Mouse (Mus musculus) limb, embryonic 10.5 days (tissue): ENCODE measurements around the gene Cdc42se2. TPM values are rescaled to one million over a fixed set of nuclear protein-coding genes. Genes with fewer than 3 reads are reported as not detected.
A peak's percentile ranks its signal among the peaks of the same experiment; 100 is the strongest.

Source experiments
- DNase-seq: peaks from one replicate; pipeline ENCODE4 v3.0.0-alpha.2; 2017; ENCODE audit warnings: low spot score
- H3K27ac ChIP-seq: fragments of 300-500 bp; sonication (generic); 2 replicates; pipeline ENCODE4 v1.5.1; 2016; ENCODE audit warnings: mild to moderate bottlenecking
- H3K27me3 ChIP-seq: fragments of 300-500 bp; sonication (generic); 2 replicates; pipeline ENCODE4 v1.6.1; 2016; ENCODE audit warnings: low read depth, mild to moderate bottlenecking; ENCODE audit not compliant: poor library complexity, severe bottlenecking
- H3K36me3 ChIP-seq: fragments of 300-500 bp; sonication (generic); 2 replicates; pipeline ENCODE4 v1.6.1; 2016; ENCODE audit warnings: mild to moderate bottlenecking, moderate library complexity
- H3K4me1 ChIP-seq: fragments of 300-500 bp; sonication (generic); 2 replicates; pipeline ENCODE4 v1.6.1; 2016
- H3K4me3 ChIP-seq: fragments of 300-500 bp; sonication (generic); 2 replicates; pipeline ENCODE4 v1.5.1; 2016; ENCODE audit warnings: mild to moderate bottlenecking, moderate library complexity
- H3K9me3 ChIP-seq: fragments of 300-500 bp; sonication (generic); replicated peaks from 2 replicates; pipeline ENCODE4 v1.6.1; 2016; ENCODE audit warnings: mild to moderate bottlenecking
- WGBS: fragments of 180-500 bp; shearing (Covaris S2); methylation state at CpG from one replicate; pipeline ENCODE4 v1.1.7; 2016; 5-methylcytosine and 5-hydroxymethylcytosine counted together
- polyA plus RNA-seq: library from polyadenylated mRNA; unstranded; fragments of >200 nt; fragmentation: Nextera tagmentation; extraction: Ambion mirVana; gene quantifications from 2 replicates; pipeline ENCODE4 v1.2.1, GENCODE M21; 2016

Cdc42se2 gene
- polyA plus RNA-seq, 1 experiment from 2014 or later = 136 TPM

GRCm38 (mm10) chr11:54709645-54710044 lies 77.8 kb downstream of the Cdc42se2 start:
- peaks cover 22% of the 10 kb centered on the region for H3K36me3 ChIP-seq
- no peaks in the 10 kb centered on the region for H3K9me3 ChIP-seq
- DNase-seq = no peak
- H3K4me1 ChIP-seq = no peaks in the 10 kb centered on the region
- no peak overlapping the region for H3K4me3 ChIP-seq
- H3K27ac ChIP-seq = no peak overlapping the region
- H3K27me3 ChIP-seq = no peaks in the 10 kb centered on the region
- 70% methylated on average over 2 of the region's 2 CpGs for WGBS

- peaks cover 17% of the 10 kb centered on the region for H3K36me3 ChIP-seq
- DNase-seq = no peak
- H3K9me3 ChIP-seq = no peaks in the 10 kb centered on the region
- no peak overlapping the region for H3K4me3 ChIP-seq
- H3K27me3 ChIP-seq = no peaks in the 10 kb centered on the region
- H3K27ac ChIP-seq = no peak overlapping the region
- no peaks in the 10 kb centered on the region for H3K4me1 ChIP-seq
- 94% methylated on average over 2 of the region's 2 CpGs for WGBS
These were observed 79.3 kb downstream of the Cdc42se2 start for GRCm38 (mm10) chr11:54708153-54708552.

- 33% methylated on average over 4 of the region's 4 CpGs for WGBS
- no peak overlapping the region for H3K4me3 ChIP-seq
- H3K4me1 ChIP-seq = no peaks in the 10 kb centered on the region
- no peaks in the 10 kb centered on the region for H3K36me3 ChIP-seq
- H3K9me3 ChIP-seq = no peaks in the 10 kb centered on the region
- no peaks in the 10 kb centered on the region for H3K27me3 ChIP-seq
- DNase-seq = peak; percentile 60
- H3K27ac ChIP-seq = no peak overlapping the region
These were observed 84.2 kb downstream of the Cdc42se2 start for GRCm38 (mm10) chr11:54703306-54703705.

GRCm38 (mm10) chr11:54701848-54702247 lies 85.6 kb downstream of the Cdc42se2 start:
- peaks cover 9% of the 10 kb centered on the region for H3K36me3 ChIP-seq
- WGBS = 96% methylated on average over 8 of the region's 8 CpGs
- H3K27me3 ChIP-seq = no peaks in the 10 kb centered on the region
- DNase-seq = no peak
- no peak overlapping the region for H3K27ac ChIP-seq
- H3K4me3 ChIP-seq = no peak overlapping the region
- no peaks in the 10 kb centered on the region for H3K9me3 ChIP-seq
- H3K4me1 ChIP-seq = no peaks in the 10 kb centered on the region

GRCm38 (mm10) chr11:54699972-54700371 lies 87.5 kb downstream of the Cdc42se2 start:
- H3K36me3 ChIP-seq = peaks cover 27% of the 10 kb centered on the region
- no peak overlapping the region for H3K27ac ChIP-seq
- no peaks in the 10 kb centered on the region for H3K4me1 ChIP-seq
- 87% methylated on average over 3 of the region's 3 CpGs for WGBS
- H3K4me3 ChIP-seq = no peak overlapping the region
- H3K27me3 ChIP-seq = no peaks in the 10 kb centered on the region
- no peaks in the 10 kb centered on the region for H3K9me3 ChIP-seq
- DNase-seq = no peak

- Histone ChIP-seq H3K36me3 (peaks cover 39% of the 10 kb centered on the region), H3K4me3 (no peak overlapping the region), H3K4me1 (no peaks in the 10 kb centered on the region), H3K27me3 (no peaks in the 10 kb centered on the region), H3K27ac (no peak overlapping the region), H3K9me3 (no peaks in the 10 kb centered on the region)
- WGBS = 96% methylated on average over 7 of the region's 7 CpGs
- no peak for DNase-seq
These were observed 88.8 kb downstream of the Cdc42se2 start for GRCm38 (mm10) chr11:54698636-54699035.

- Histone ChIP-seq H3K36me3 (peaks cover 45% of the 10 kb centered on the region), H3K4me1 (no peaks in the 10 kb centered on the region), H3K9me3 (no peaks in the 10 kb centered on the region), H3K4me3 (no peak overlapping the region), H3K27me3 (no peaks in the 10 kb centered on the region), H3K27ac (no peak overlapping the region)
- DNase-seq = no peak
- WGBS = 93% methylated on average over 5 of the region's 5 CpGs
These were observed 89.9 kb downstream of the Cdc42se2 start for GRCm38 (mm10) chr11:54697611-54698010.

GRCm38 (mm10) chr11:54695951-54696350 lies 91.5 kb downstream of the Cdc42se2 start:
- Histone ChIP-seq H3K4me3 (no peak overlapping the region), H3K4me1 (no peaks in the 10 kb centered on the region), H3K9me3 (no peaks in the 10 kb centered on the region), H3K27me3 (no peaks in the 10 kb centered on the region), H3K27ac (no peak overlapping the region), H3K36me3 (peaks cover 61% of the 10 kb centered on the region)
- no peak for DNase-seq
- 74% methylated on average over 4 of the region's 4 CpGs for WGBS

GRCm38 (mm10) chr11:54694291-54694690 lies 93.2 kb downstream of the Cdc42se2 start:
- no peaks in the 10 kb centered on the region for H3K27me3 ChIP-seq
- H3K4me3 ChIP-seq = no peak overlapping the region
- H3K27ac ChIP-seq = no peak overlapping the region
- DNase-seq = no peak
- H3K4me1 ChIP-seq = no peaks in the 10 kb centered on the region
- peaks cover 70% of the 10 kb centered on the region for H3K36me3 ChIP-seq
- WGBS = 62% methylated on average over 8 of the region's 8 CpGs
- no peaks in the 10 kb centered on the region for H3K9me3 ChIP-seq

GRCm38 (mm10) chr11:54693696-54694095 lies 93.8 kb downstream of the Cdc42se2 start:
- no peaks in the 10 kb centered on the region for H3K4me1 ChIP-seq
- H3K27ac ChIP-seq = no peak overlapping the region
- 94% methylated on average over 6 of the region's 6 CpGs for WGBS
- H3K9me3 ChIP-seq = no peaks in the 10 kb centered on the region
- no peak for DNase-seq
- H3K4me3 ChIP-seq = no peak overlapping the region
- no peaks in the 10 kb centered on the region for H3K27me3 ChIP-seq
- H3K36me3 ChIP-seq = peaks cover 70% of the 10 kb centered on the region

- Histone ChIP-seq H3K27me3 (no peaks in the 10 kb centered on the region), H3K4me1 (no peaks in the 10 kb centered on the region; the same call in 1 of the 2 replicates), H3K27ac (no peak overlapping the region), H3K36me3 (peaks cover 67% of the 10 kb centered on the region), H3K9me3 (no peaks in the 10 kb centered on the region), H3K4me3 (no peak overlapping the region)
- DNase-seq = no peak
- WGBS = 93% methylated on average over 4 of the region's 4 CpGs
These were observed 96.3 kb downstream of the Cdc42se2 start for GRCm38 (mm10) chr11:54691179-54691578.

GRCm38 (mm10) chr11:54690171-54690570 lies 97.3 kb downstream of the Cdc42se2 start:
- DNase-seq = no peak
- 91% methylated on average over 4 of the region's 4 CpGs for WGBS
- H3K4me3 ChIP-seq = no peak overlapping the region
- H3K36me3 ChIP-seq = peaks cover 67% of the 10 kb centered on the region
- no peaks in the 10 kb centered on the region; the same call in 1 of the 2 replicates for H3K4me1 ChIP-seq
- no peak overlapping the region for H3K27ac ChIP-seq
- H3K27me3 ChIP-seq = no peaks in the 10 kb centered on the region
- H3K9me3 ChIP-seq = no peaks in the 10 kb centered on the region

GRCm38 (mm10) chr11:54684831-54685230 lies 102.6 kb downstream of the Cdc42se2 start:
- Histone ChIP-seq H3K9me3 (no peaks in the 10 kb centered on the region), H3K27me3 (no peaks in the 10 kb centered on the region), H3K4me1 (no peaks in the 10 kb centered on the region; the same call in 1 of the 2 replicates), H3K36me3 (peaks cover 63% of the 10 kb centered on the region), H3K4me3 (no peak overlapping the region), H3K27ac (no peak overlapping the region)
- DNase-seq = no peak
- 92% methylated on average over 2 of the region's 2 CpGs for WGBS

- Histone ChIP-seq H3K36me3 (peaks cover 54% of the 10 kb centered on the region), H3K27ac (no peak overlapping the region), H3K27me3 (no peaks in the 10 kb centered on the region), H3K4me3 (no peak overlapping the region), H3K9me3 (no peaks in the 10 kb centered on the region), H3K4me1 (no peaks in the 10 kb centered on the region)
- DNase-seq = no peak
- WGBS = 95% methylated on average over 2 of the region's 2 CpGs
These were observed 108.3 kb downstream of the Cdc42se2 start for GRCm38 (mm10) chr11:54679141-54679540.
